Mouse (Mus musculus): ENCODE results near the gene Itpr1.

- TF ChIP-seq CTCF (conservative IDR thresholded peaks at IDR 0.05; ENCODE audit: insufficient read depth, insufficient read length, low read depth, low read length), result no peak
- TF ChIP-seq POLR2A (IDR thresholded peaks at IDR 0.05; ENCODE audit: low read depth, low read length), result no peak
Measured at GRCm38 (mm10) chr6:108404736-108405135, 191.8 kb downstream of the Itpr1 start.
